Mouse (Mus musculus) T-cell, adult 66 days (primary cell): ENCODE data around the gene Mecr. TPM values are rescaled to one million over a fixed set of nuclear protein-coding genes. Genes with fewer than 3 reads are reported as not detected.

Source experiments
- total RNA-seq, 2 experiments: library from RNA; stranded (reverse); gene quantifications; 3 replicates in 1 of 2; 4 replicates in 1 of 2; pipeline ENCODE4 v1.2.4; 2023

The Mecr gene
- total RNA-seq = 10 to 100 TPM; 25.1 to 25.9 TPM

DNA sequence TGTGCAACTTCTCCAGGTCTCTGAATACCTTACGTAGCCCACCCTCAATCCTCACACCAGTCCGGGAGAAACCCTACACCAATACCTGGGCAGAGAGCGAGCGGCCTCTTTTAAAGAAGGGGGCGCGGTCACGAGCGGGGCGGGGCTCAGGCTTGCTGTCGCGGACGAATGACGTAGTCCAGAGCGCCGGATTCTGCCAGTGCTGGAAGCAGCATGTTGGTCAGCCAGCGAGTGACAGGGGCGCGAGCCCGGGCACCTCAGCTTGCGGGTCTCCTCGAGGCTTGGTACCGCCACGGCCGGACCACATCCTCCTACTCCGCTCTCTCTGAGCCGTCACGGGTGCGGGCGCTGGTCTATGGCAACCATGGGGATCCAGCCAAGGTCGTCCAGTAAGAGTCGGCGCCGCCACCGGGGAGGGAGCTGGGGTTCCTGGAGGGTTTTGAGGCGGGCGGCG, at the start of gene Mecr:
Gene Mecr (plus strand): TSS at position 181 of the 454 bp plus-strand sequence.

DNA sequence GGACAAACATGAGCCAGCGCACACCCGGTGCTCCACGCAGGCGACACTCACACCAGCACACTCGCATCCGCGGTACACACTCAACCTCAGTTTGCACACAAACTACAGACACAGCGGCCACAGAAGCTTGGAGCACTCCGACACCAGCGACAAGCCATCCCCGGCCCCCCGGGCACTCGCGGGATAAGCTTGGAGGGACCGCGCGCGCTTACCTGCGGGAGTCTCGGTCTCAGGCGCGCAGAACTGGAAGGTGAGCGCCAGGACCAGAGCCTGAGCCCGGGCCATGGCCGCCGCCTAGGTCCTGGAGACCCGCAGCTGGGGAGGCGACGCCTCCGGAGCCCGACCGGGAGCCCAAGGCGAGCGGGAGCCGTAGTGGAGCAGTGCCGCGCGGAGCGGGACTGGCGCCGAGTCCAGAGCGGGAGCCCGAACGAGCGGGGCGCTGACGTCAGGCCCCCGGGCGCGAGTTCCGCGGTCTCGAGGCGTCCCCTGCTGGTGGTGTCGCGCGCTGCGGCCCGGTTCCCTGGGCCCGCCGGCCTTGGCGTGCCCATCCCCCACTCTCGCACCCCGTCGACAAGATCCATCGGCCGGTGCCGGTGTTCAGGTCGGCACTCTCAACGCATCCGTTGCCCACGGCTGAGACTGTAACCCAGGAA, 5.3 kb upstream of the Mecr start, which contains the start of gene Ptpru:
Gene Ptpru (minus strand): TSS at position 417 of the 653 bp plus-strand sequence.

DNA sequence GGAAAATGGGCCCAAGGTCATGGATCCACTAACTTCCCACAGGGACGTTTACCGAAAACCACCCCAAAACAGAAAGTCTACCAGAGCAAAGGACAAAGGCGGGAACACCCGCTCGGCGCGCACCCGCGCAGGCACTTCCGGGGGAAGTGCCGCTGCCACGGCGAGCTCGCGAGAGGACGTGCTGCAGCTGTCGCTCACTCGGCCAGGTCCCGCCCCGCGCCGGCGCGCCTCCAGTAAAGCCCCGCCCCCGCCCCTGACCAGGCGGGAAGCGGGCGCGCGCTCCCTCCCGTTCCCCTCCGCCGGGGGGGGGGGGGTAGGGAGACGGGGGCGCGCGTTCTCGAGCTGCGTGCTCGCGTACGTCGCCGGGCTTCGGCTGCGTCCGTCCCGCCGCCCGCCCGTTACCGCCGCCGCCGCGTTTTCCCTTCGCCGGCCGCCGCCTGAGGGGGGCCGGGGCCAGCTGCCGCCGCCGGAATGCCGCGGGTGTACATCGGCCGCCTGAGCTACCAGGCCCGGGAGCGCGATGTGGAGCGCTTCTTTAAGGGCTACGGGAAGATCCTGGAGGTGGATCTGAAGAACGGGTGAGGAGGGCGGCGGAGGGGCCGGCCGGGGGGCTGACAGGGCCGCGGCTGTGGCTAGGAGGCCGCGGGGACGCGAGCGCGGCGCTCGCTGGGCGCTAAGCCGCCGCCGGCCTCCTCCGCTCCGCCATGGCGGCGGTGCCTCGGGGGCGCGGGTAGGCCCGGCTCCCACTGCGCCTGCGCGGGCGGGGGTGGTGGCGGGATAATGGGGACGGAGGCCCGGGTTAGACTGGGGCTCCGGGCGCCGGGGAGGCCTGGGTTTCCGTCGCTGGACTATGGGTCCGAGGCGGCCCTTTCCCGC, 30.3 kb downstream of the Mecr start, which contains the start of gene Srsf4:
Gene Srsf4 (plus strand): TSS at position 325 of the 876 bp plus-strand sequence.

Other genes with a start within 250 kb of the Mecr start
- not detected for gene Ptpru, start 5.2 kb upstream of the Mecr start, total RNA-seq
- 10 to 100 TPM; 89.8 to 98.1 TPM for gene Srsf4, start 30.1 kb downstream of the Mecr start, total RNA-seq
- not detected for gene Tmem200b, start 78.3 kb downstream of the Mecr start, total RNA-seq
- gene Gm10300, start 231.2 kb downstream of the Mecr start, total RNA-seq = under 1 TPM; 0.24 to 0.61 TPM
- gene Epb41, start 231.9 kb downstream of the Mecr start, total RNA-seq = 100 to 1,000 TPM; 135 to 145 TPM